Mouse (Mus musculus) neural tube, embryonic 10.5 days (tissue): ENCODE data around the gene Itga1.
A peak's percentile ranks its signal among the peaks of the same experiment; 100 is the strongest.

Experiments used
- DNase-seq: peaks from one replicate; pipeline ENCODE4 v3.0.0-alpha.2; 2017; ENCODE audit warnings: low spot score; ENCODE audit errors: extremely low spot score

Itga1 gene

DNA sequence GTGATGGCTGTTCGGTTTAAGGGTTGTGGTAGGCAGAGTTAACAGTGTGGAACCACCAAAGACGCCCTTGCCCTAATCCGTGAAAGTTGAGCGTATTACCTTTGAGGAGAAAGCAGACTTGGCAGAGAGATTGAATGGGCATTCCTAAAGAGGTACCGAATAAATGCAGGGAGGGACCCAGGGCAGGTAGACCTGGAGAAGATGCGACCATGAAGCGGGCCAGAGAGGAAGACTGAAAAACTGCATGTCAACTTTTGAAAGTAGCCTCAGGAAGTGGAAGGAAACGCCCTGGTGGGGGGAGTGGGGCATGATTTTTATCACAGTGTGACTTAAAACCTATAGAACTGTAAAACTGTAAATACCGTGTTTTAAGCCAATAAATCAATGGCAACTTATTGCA lies 2.4 kb downstream of the Itga1 start:
- DNase-seq: no peak

GRCm38 (mm10) chr13:115098227-115098626 lies 3.5 kb downstream of the Itga1 start:
- no peak for DNase-seq

DNA sequence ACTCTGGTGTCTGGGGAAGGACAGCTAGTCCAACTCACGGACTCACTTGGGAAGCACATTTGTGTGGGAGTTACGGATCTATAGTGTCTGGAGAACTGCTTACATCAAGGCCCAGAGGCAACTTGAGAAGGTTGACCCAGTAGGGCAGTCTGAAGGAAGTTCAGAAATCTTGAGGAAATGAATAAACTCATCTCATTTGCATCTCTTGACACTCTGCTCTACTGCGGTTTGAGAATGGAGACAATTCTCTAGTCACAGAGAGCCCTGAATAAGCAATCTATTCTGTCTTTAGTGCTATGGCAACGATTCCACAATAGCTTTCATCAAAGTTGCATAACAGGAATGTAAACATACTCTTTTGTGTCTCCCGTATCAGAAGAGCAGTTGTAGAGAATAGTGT lies 4.8 kb downstream of the Itga1 start:
- no peak for DNase-seq

DNA sequence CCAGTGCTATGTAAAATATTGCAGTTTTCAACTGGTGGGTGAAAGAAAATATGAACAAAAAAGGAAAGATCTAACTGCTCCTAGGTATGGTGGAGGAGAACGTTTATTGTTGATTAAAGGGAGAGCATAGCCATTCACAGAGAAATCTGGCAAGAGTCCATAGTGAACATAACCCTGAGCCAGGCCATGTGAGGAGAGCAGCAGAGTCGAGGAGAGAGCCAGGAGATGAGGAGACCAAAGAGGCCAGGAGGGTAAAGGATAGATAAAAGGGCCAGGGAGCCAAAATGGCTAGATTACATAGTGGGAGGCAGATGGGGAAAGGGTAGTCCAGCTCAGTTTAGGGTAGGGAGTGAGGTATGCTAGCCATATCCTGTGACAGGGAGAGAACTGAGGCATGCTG lies 5.5 kb downstream of the Itga1 start:
- DNase-seq: no peak

GRCm38 (mm10) chr13:115095392-115095791 lies 6.4 kb downstream of the Itga1 start:
- no peak for DNase-seq

- no peak for DNase-seq
These were observed 10.3 kb downstream of the Itga1 start for GRCm38 (mm10) chr13:115091511-115091910.

DNA sequence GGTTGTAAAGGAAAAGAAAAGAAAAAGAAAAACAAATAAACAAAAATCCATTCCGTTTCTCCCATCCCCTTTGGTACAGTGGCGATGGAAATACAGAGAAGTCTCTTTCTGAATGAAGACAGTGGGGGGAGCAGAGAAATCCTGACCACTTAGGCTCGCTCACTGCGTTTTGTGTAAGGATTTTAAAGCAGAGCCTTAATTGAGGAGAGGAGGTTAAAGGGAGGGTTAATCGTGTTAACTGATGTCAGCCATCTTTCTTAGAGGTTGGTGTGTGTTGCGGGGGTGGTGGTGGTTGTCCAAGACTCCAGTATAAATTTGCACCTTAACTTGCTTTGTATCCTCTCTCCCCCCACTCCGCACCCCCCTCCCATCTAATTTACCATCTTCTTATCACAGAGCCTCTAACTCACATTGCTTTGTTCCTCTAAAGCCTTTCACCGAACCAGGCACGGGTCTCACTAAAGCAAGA lies 10.8 kb downstream of the Itga1 start:
- DNase-seq: peak; percentile 20

DNA sequence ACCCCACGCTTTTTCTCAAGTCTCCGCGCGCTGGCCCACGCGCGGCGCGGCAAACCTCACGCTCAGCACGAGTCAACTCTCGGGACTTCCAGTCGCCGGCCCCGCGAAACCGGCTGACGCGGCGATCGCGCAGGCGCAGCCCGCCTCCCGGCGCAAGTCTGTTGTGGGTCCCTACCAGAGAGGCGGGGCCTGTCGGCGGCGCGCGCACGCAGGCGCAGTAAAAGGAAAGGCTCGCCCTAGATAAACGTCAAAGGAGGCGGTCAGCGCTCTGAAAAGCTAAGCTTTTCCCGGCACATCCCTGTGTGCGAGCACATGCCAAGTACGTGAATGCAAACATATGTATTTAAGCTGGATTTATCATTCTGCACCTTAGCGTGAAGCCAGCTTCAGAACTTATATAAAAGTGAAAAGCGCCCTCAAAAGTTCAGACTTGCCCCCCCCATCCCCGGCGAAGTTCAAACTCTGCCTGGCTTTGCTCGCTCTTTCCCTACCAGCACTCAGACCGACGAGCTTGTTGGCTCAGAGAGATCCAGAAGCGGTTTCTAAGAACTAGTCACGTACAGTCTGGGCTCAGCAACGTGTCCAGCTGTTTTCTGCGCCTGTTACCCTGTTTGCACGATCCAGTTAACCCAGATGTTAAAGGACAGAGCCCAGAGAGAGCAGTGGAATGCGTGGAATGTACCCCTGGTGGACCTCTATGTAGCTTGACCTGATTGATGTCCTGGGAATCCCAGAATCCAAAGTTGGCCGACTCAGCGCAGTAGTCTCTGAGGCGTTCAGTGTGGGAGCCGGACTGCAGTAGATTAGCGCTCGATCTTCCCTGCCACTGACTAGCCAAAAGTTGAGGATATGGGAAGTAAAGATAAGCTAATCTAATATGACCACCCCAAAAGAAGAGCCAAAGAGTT lies 11.4 kb downstream of the Itga1 start, which contains the start of gene Pelo:
Gene Pelo, minus strand, starts transcription at position 118 of the 908 bp plus-strand sequence.
- peak; percentile 90 for DNase-seq

- DNase-seq: peak; percentile 50
These were observed 12.3 kb downstream of the Itga1 start for GRCm38 (mm10) chr13:115089395-115090025.

GRCm38 (mm10) chr13:115089020-115089394 lies 12.8 kb downstream of the Itga1 start:
- DNase-seq: no peak

DNA sequence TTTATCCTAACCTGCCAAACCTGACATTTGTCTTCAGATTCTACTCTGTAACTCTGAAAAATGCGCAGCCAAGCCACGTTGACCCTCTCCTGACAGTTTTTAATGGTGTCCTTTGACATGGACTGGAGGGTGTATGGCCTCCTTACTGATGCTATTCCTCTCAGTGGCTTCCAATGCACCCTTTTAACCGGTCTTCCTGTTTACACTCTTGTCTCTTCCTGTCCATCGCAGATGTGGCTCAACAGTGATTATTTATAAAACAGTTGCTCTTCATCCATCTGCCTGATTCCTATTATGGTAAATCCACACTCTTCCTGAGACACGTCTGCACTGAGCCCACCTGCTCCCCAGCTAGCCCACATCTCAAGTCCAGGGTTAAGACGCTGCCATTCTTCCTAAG lies 15.8 kb downstream of the Itga1 start:
- no peak for DNase-seq

DNA sequence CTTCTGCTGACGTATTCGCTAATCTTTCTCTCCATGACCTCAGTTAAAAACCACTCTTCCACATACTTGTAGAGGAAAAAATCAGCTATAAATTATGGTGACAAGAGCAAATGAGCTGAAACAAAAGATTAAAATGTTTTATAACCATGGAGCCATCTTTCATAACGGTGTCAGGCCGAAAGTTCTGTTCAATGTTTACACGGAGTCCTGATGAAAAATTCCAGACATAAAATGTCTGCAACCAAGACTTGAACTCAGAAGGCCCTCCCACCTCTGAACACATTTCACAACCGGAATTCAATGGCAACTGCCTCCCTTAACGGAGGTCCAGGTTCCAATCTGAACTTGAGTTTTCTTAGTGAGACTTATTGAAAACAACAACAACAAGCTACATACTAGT lies 19.4 kb downstream of the Itga1 start:
- no peak for DNase-seq

GRCm38 (mm10) chr13:115079996-115080585 lies 21.7 kb downstream of the Itga1 start:
- no peak for DNase-seq

DNA sequence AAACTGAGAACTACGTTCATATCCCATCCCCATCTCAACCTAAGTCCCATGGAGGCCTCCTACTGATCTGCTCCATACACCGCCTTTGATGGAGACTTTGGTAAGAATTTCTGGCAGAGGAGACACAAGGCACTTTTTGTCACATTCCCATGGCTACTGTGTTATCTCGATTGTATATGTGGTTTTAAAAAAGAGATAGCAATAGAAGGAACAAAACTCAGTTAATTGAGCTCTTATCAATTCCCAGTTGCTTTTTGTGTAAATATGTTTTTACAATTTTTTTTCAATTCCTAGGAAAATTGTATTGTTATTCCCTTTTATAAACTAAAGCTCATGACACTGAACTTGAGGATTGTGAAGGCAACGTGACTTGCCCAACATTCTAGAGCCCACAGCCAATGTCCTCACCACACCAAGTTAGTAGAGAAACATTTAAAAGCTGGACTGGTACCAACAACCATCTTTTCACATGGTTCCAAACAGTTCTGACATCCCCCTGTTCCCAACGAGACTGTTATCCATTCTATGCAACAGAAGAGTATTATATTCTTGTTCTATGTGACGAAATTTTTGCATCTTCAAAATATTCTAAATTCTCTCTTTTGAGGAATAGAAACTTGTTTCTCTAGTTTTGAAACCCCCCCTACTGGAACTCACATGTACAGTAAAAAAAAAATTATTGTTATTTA lies 22.6 kb downstream of the Itga1 start:
- no peak for DNase-seq

- no peak for DNase-seq
These were observed 24.2 kb downstream of the Itga1 start for GRCm38 (mm10) chr13:115077346-115078134.

DNA sequence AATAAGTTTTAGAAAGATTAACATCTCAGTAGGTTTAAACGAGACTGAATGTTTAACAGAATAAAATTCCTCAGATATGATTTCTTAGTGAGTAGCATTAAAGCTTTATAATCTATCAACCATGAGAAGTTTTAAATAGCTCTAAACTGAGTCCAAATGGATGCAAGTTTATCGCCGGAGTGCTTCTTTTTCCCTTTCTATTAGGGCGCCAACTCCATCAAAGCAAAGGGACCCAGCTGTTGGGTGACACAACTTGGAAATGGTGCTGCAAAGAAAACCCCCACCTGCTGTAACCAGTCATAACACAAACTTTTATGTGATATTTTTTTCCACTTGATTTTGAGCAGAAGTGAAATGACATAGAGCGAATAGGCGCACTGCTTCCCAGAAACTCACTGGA lies 29.4 kb downstream of the Itga1 start:
- no peak for DNase-seq

DNA sequence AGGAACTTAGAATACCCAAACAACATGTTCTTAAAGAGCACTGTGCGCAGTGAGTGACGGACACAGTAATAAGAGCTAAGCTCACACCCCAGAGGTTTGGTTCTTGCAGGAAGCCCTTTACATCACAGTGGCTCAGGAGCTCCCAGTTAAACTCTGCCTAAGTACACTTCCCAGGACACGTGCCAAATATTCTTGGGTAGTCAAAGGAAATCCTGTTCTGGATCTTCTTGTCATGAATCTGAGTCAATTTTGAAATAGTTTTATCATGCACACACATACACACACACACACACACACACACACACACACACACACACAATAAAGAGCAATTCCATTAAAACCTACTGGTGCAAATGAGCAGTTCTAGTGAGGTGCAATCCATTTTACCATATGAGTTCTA lies 30.3 kb downstream of the Itga1 start:
- no peak for DNase-seq

DNA sequence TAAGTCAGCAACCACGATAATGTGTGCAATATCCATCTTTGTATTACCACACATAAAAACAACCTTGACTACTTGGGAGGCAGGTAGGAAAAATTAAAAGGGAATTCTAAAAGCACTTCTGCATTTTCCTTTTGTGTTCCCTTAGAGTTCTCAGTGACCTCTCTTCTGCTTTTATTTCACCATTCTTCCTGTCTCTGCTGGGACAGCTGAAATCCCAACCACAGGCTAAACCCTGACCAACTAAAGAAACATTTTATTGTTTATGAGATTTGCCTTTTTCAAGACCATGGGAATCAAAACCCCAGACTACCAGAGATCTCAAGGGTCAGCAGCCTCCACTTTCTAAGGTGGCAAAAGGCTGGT lies 33.8 kb downstream of the Itga1 start:
- DNase-seq: no peak

GRCm38 (mm10) chr13:115067324-115067967 lies 34.3 kb downstream of the Itga1 start:
- DNase-seq: no peak

DNA sequence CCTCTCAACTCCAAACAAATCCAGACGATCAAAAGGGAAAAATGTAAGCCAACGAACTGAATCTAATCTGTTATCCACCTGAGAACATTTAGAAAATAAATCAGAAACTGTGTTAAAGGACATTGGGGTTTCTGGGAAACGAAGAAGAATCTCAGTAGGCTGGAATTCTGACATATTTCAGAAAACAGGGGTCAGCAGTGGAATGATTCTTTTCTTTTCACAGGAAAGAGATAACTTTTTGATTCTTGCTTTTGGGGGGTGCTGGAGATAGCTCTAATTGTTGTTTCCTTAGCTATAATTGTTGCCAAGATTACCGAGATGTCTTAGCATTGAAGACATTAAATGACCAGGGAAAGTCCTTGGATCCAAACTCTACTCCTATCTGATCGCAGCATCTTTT lies 44.2 kb downstream of the Itga1 start:
- no peak for DNase-seq
